Mouse (Mus musculus) ES-Bruce4 (cell line): Measurements from ENCODE around the gene Upp2. TPM values are rescaled to one million over a fixed set of nuclear protein-coding genes. Genes with fewer than 3 reads are reported as not detected.

ENCODE experiments used
- H3K27ac ChIP-seq: 2 replicates; pipeline ENCODE4 v1.5.1; 2012; ENCODE audit warnings: low read length, inconsistent platforms; ENCODE audit not compliant: insufficient read depth
- H3K27me3 ChIP-seq: 2 replicates; pipeline ENCODE4 v1.6.1; 2012; ENCODE audit warnings: mild to moderate bottlenecking, low read length, inconsistent platforms; ENCODE audit not compliant: control insufficient read depth, poor library complexity, insufficient read depth, severe bottlenecking
- H3K36me3 ChIP-seq: 2 replicates; pipeline ENCODE4 v1.6.1; 2012; ENCODE audit warnings: inconsistent platforms, mild to moderate bottlenecking, low read length, moderate library complexity; ENCODE audit not compliant: control insufficient read depth, poor library complexity, insufficient read depth, severe bottlenecking
- H3K4me1 ChIP-seq: one replicate; pipeline ENCODE4 v1.8.1; 2011; ENCODE audit warnings: low read length; ENCODE audit not compliant: control insufficient read depth, insufficient read depth
- H3K4me3 ChIP-seq: 2 replicates; pipeline ENCODE4 v1.5.1; 2011; ENCODE audit warnings: low read depth, mild to moderate bottlenecking, low read length
- H3K9ac ChIP-seq: 2 replicates; pipeline ENCODE4 v1.6.1; 2012; ENCODE audit warnings: low read depth, mild to moderate bottlenecking, inconsistent platforms; ENCODE audit not compliant: poor library complexity, severe bottlenecking
- H3K9me3 ChIP-seq: replicated peaks from 2 replicates; pipeline ENCODE4 v1.6.1; 2012; ENCODE audit warnings: mild to moderate bottlenecking, low read length, inconsistent platforms; ENCODE audit not compliant: control insufficient read depth, poor library complexity, insufficient read depth, severe bottlenecking
- CTCF ChIP-seq: IDR thresholded peaks from one replicate; pipeline ENCODE4 v1.8.1; 2011; ENCODE audit warnings: low read depth, low read length
- EP300 ChIP-seq: IDR thresholded peaks from 2 replicates; pipeline ENCODE4 v1.6.1; 2011; ENCODE audit warnings: low read depth, low read length; ENCODE audit not compliant: insufficient read depth
- POLR2A ChIP-seq: IDR thresholded peaks from one replicate; pipeline ENCODE4 v1.8.1; 2011; ENCODE audit warnings: low read length; ENCODE audit not compliant: insufficient read depth
- polyA plus RNA-seq: library from polyadenylated mRNA; stranded (reverse); fragments of >200 nt; gene quantifications from 2 replicates; pipeline ENCODE4 v1.2.4, GENCODE M21; 2011; ENCODE audit warnings: low read depth; ENCODE audit not compliant: missing spikeins, insufficient read depth, insufficient read length

Gene Upp2
- polyA plus RNA-seq, 1 experiment = not detected

DNA sequence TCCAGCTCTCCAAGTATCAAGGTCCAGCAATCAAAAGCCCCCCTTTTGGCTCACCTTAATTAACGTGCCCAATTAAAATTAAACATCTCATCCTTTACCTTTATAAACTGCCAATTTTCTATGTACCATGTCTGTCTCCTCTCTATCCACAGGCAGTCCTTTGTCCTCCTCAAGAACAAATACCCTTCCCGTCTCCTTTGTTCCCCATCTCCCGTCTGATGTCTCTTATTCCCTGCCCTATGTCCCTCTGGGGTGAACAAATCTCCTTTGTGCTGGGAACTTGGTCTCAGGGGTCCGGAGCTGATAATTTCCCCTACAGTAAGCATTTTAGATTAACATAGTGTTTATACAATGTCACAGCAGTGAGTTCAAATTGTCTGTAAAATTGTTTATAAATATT, 230.4 kb downstream of the Upp2 start:
- H3K9me3 ChIP-seq = no peaks in the 10 kb centered on the region
- H3K27me3 ChIP-seq = no peaks in the 10 kb centered on the region
- no peak overlapping the region for H3K9ac ChIP-seq
- H3K4me1 ChIP-seq = no peaks in the 10 kb centered on the region
- TF ChIP-seq POLR2A (no peak), EP300 (no peak), CTCF (no peak)
- H3K4me3 ChIP-seq = no peak overlapping the region
- no peak overlapping the region for H3K27ac ChIP-seq
- H3K36me3 ChIP-seq = no peaks in the 10 kb centered on the region

DNA sequence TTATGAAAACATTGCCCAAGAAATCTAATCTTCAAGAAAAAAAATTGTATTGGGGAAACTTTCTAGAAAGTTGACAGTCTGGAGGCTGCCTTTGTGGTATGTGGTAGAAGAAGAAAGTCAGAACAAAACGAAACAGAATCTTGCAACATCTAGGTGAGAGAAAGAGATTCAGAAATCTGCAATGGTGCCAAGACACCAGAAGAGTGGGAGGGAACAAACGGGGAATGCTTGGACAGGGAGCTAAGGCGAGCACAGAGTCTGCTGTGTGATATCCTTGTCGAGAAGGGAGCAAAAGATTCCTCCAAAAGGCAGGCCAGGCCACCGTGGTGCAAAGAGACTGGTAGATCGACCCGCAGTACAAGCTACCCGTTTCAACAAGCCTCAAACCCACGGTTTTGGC, 232.0 kb downstream of the Upp2 start:
- H3K36me3 ChIP-seq = no peaks in the 10 kb centered on the region
- no peak overlapping the region for H3K4me3 ChIP-seq
- H3K27ac ChIP-seq = no peak overlapping the region
- H3K9ac ChIP-seq = no peak overlapping the region
- no peaks in the 10 kb centered on the region for H3K4me1 ChIP-seq
- no peaks in the 10 kb centered on the region for H3K27me3 ChIP-seq
- TF ChIP-seq POLR2A (no peak), EP300 (no peak), CTCF (no peak)
- H3K9me3 ChIP-seq = no peaks in the 10 kb centered on the region

DNA sequence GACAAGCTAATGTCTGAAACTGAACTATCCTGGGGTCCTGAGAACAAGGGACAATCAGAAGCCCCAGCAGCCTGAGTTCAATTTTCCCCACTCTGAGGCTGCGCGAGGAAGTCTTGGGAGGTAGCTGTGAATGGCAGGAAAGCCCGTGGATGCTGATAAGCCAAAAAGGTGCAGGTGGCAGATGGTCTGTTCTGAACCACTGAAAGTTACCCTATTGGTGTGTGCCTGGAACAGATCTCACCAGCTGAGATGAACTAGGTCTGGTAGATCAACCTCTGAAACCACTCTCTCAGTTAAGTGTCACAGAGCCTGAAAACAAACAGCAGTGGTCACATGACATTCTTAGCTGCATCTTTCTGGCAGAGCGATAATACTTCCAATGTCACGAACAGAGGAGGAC, 232.5 kb downstream of the Upp2 start:
- Histone ChIP-seq H3K27me3 (no peaks in the 10 kb centered on the region), H3K9me3 (no peaks in the 10 kb centered on the region), H3K9ac (no peak overlapping the region), H3K36me3 (no peaks in the 10 kb centered on the region), H3K4me3 (no peak overlapping the region), H3K27ac (no peak overlapping the region), H3K4me1 (no peaks in the 10 kb centered on the region)
- TF ChIP-seq POLR2A (no peak), CTCF (no peak), EP300 (no peak)

DNA sequence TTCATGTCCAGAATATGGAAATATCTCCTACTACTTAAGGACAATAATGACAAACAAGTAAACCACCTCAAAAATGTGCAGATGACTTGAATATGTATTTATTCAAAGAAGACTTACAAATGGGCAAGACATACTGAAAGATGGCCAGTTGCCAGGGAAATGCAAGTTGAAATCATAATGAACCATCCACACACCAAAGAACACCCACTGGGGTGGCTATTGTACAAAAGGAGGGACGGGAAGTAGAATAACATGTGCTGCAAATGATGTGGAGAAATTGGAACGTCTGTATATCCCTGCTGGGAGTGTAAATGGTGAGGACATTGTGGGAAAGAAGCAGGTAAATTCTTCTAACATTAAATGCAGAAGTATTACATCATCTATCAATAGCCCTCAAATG, 245.8 kb downstream of the Upp2 start:
- H3K27me3 ChIP-seq = no peaks in the 10 kb centered on the region
- H3K27ac ChIP-seq = no peak overlapping the region
- H3K4me3 ChIP-seq = no peak overlapping the region
- no peaks in the 10 kb centered on the region for H3K36me3 ChIP-seq
- no peak for TF ChIP-seq EP300
- no peaks in the 10 kb centered on the region for H3K4me1 ChIP-seq
- no peak overlapping the region for H3K9ac ChIP-seq
- H3K9me3 ChIP-seq = no peaks in the 10 kb centered on the region

DNA sequence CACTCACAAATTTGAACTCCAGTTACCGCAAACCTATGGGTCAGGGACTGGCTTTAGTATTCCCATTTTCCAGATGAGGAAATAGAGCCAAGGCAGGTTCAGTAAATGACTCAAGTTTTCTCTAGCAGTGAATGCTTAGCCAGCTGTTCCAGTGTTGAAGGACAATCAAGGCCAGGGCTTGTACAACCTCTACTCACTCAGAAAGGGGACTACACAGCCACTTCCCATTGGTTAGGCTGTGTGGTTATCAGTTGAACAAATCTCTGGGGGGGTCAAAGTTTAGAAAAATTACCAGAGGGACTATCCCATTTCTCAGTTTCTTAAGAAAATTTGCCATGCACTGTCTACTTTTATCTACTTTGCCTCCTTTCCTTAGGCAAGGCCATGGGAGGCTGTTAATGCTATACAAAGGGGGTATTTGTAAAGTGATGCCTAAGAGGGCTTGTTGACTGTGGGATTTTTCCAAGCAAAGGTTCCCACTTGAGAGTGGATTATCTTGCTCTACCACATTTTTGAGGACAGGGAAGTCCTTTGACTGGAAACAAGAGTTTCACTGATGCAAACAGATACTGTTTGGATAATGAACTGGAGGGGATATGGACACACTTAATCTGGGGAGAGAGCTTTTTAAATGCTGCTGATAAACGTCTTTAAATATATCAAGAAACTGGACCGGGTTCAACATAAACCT, 262.0 kb downstream of the Upp2 start:
- Histone ChIP-seq H3K9ac (no peak overlapping the region), H3K27me3 (no peaks in the 10 kb centered on the region), H3K27ac (no peak overlapping the region), H3K36me3 (no peaks in the 10 kb centered on the region), H3K4me3 (no peak overlapping the region), H3K4me1 (no peaks in the 10 kb centered on the region), H3K9me3 (no peaks in the 10 kb centered on the region; the same call in none of the 2 replicates)
- TF ChIP-seq EP300 = no peak
- no peak for TF ChIP-seq POLR2A
- no peak for TF ChIP-seq CTCF

DNA sequence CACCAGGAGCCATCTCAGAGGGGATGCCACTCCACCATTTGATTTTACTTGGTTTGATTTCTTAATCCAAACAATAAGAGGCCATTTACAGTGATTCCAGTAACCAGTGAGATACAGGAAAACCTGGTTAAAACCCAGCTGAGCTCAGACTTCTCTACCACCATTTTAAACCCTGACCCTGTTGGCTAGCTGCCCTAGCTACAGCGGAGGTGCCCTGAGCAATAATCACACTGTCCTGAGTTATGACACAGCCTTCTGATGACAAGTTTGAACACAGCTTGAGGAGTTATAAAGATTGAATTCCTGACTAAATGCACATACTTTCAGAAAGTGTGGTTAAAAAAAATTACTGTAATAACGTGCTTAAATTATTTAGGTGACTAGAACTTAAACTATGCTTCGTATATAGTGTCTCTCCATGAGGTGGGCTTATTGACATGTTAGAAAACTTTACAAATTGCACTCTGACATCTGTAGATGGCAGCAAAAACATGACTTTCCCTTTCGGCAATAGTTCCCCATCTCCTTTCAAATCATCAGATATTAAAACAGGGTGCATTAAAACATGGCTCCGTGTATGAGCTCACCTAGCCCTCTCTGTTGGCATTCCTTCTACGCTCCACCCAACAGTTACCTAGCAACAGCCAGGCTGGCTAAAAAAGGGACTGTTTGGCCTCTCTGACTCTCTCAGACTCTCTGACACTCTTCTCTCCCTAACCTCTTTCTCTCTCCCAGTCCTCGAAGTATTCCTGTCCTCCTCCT, 263.1 kb downstream of the Upp2 start:
- Histone ChIP-seq H3K9me3 (no peaks in the 10 kb centered on the region; the same call in none of the 2 replicates), H3K4me1 (no peaks in the 10 kb centered on the region), H3K4me3 (no peak overlapping the region), H3K9ac (no peak overlapping the region), H3K27me3 (no peaks in the 10 kb centered on the region), H3K27ac (no peak overlapping the region), H3K36me3 (no peaks in the 10 kb centered on the region)
- TF ChIP-seq CTCF (no peak), EP300 (no peak), POLR2A (no peak)
